25 mouse cellular contexts compared by ENCODE assay signal in the genomic region with DNA sequence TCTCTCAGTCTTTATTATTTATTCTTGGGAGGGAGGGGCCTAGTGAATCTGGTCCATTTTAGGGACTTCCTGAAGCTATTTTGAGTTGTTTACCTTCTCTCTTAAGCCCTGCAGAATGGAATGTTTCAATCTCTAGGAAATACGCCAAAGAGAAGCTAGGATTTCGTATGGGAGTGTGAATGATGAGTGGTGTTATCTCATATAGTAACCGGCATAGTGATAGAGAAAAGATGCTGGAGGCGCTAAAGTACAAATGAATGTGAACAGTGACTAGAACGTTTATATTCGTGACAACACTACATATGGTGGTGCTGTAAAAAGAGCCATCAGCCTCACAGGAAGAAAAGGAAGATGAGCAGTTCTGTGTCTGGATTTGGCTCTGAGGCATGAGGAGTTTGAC.
DNase-seq lines count a peak whose midpoint lies in the region; ATAC-seq and TF ChIP-seq lines count a peak whose summit lies in the region.
"Had no signal": no experiment of that assay in that cellular context is flagged by ENCODE, and none has a peak within 500 bp of the region (broad histone marks: within the 10 kb centered on the region; RNA-seq: fewer than 3 reads in every experiment).

No protein-coding gene starts in this region.

- H3K27me3 ChIP-seq in forebrain, postnatal 0 days (ENCODE audit: insufficient read depth, low read length): no peaks in the 10 kb centered on the region
- H3K27me3 ChIP-seq in forebrain, embryonic 16.5 days (replicated peaks; ENCODE audit: control insufficient read depth, insufficient read depth, low read length): no peaks in the 10 kb centered on the region
- no peaks in the 10 kb centered on the region for H3K27me3 ChIP-seq in lung, postnatal 0 days (replicated peaks; ENCODE audit: insufficient read depth, low read length)
- H3K27me3 ChIP-seq: embryonic facial prominence, embryonic 15.5 days; heart, embryonic 12.5 days had no signal

- peak; percentile 58 for ATAC-seq in forebrain, postnatal 0 days
- ATAC-seq in forebrain, embryonic 16.5 days: no peak
- ATAC-seq in lung, postnatal 0 days: no peak
- ATAC-seq: CD4-positive, CD25-positive, alpha-beta regulatory T cell, adult 4 months; forebrain, embryonic 14.5 days had no signal

- H3K36me3 ChIP-seq in forebrain, postnatal 0 days (ENCODE audit: insufficient read depth): no peaks in the 10 kb centered on the region
- H3K36me3 ChIP-seq in forebrain, embryonic 16.5 days (ENCODE audit: control insufficient read depth, insufficient read depth): no peaks in the 10 kb centered on the region
- no peaks in the 10 kb centered on the region for H3K36me3 ChIP-seq in lung, postnatal 0 days (ENCODE audit: insufficient read depth, low read length)
- H3K36me3 ChIP-seq: embryonic facial prominence, embryonic 15.5 days; forebrain, embryonic 10.5 days; G1E; heart, embryonic 12.5 days; hindbrain, embryonic 10.5 days; hindbrain, embryonic 15.5 days had no signal

- DNase-seq in forebrain, postnatal 0 days: peak; percentile 9
- peak; percentile 6 to 50 for DNase-seq in left cerebral cortex, postnatal 14 days (ENCODE audit: low spot score in 2 of 2)
- DNase-seq in left cerebral cortex, postnatal 10 days (ENCODE audit: extremely low spot score in 1 of 2, low spot score in 2 of 2): no peak
- peak; percentile 16 for DNase-seq in lung, postnatal 0 days (ENCODE audit: low spot score)
- no peak for DNase-seq in lung, adult 2 months
- DNase-seq in layer of hippocampus, adult 11-12 months (ENCODE audit: low spot score): no peak
- DNase-seq: adrenal gland, adult 8-10 months; adrenal gland, postnatal 36 days; B cell, adult 2 months; cerebellum, adult 11 months; cerebellum, adult 8-10 months; cerebellum, postnatal 14 days; embryo, embryonic 11 days; gastrocnemius, adult 2 months; gastrocnemius, postnatal 25 days had no signal

- H3K27ac ChIP-seq in forebrain, postnatal 0 days (ENCODE audit: low read depth, low read length): no peak overlapping the region
- no peak overlapping the region for H3K27ac ChIP-seq in forebrain, embryonic 16.5 days (ENCODE audit: low read length)
- no peak overlapping the region for H3K27ac ChIP-seq in lung, postnatal 0 days (ENCODE audit: low read length)
- H3K27ac ChIP-seq: embryonic facial prominence, embryonic 15.5 days; forebrain, embryonic 10.5 days; gastrocnemius, adult 2 months; hindbrain, embryonic 10.5 days; hindbrain, embryonic 15.5 days had no signal

- H3K4me1 ChIP-seq in forebrain, postnatal 0 days (ENCODE audit: insufficient read depth): no peaks in the 10 kb centered on the region
- peaks cover 6% of the 10 kb centered on the region for H3K4me1 ChIP-seq in forebrain, embryonic 16.5 days (replicated peaks; ENCODE audit: control insufficient read depth, insufficient read depth, low read length)
- no peaks in the 10 kb centered on the region for H3K4me1 ChIP-seq in lung, postnatal 0 days (ENCODE audit: insufficient read depth, low read depth, low read length)
- no peaks in the 10 kb centered on the region for H3K4me1 ChIP-seq in lung, adult 2 months (ENCODE audit: control insufficient read depth, insufficient read depth, low read length)
- H3K4me1 ChIP-seq: embryonic facial prominence, embryonic 15.5 days; forebrain, embryonic 10.5 days; hindbrain, embryonic 10.5 days; hindbrain, embryonic 15.5 days had no signal

- no peak for TF ChIP-seq CTCF in forebrain, postnatal 0 days (IDR thresholded peaks at IDR 0.05; ENCODE audit: low read depth)
- no peak for TF ChIP-seq CTCF in lung, postnatal 0 days (IDR thresholded peaks at IDR 0.05)
- TF ChIP-seq CTCF in lung, adult 2 months (IDR thresholded peaks at IDR 0.05; ENCODE audit: insufficient read depth, low read length): no peak

- no peak overlapping the region for H3K4me2 ChIP-seq in forebrain, postnatal 0 days (ENCODE audit: low read depth)
- H3K4me2 ChIP-seq in forebrain, embryonic 16.5 days (ENCODE audit: low read length): no peak overlapping the region
- no peak overlapping the region for H3K4me2 ChIP-seq in lung, postnatal 0 days (replicated peaks; ENCODE audit: low read depth, low read length)
- H3K4me2 ChIP-seq: embryonic facial prominence, embryonic 15.5 days; heart, embryonic 12.5 days; hindbrain, embryonic 15.5 days had no signal

- intact Hi-C loops in left cerebral cortex, postnatal 14 days (cut with DNase I): no loop called here
- intact Hi-C loops in left cerebral cortex, postnatal 10 days (cut with DNase I): no loop called here

- no peak overlapping the region for H3K9ac ChIP-seq in forebrain, postnatal 0 days
- H3K9ac ChIP-seq in forebrain, embryonic 16.5 days (replicated peaks; ENCODE audit: low read depth, low read length): no peak overlapping the region
- no peak overlapping the region for H3K9ac ChIP-seq in lung, postnatal 0 days (replicated peaks; ENCODE audit: low read depth)
- H3K9ac ChIP-seq: embryonic facial prominence, embryonic 15.5 days; heart, embryonic 12.5 days; hindbrain, embryonic 15.5 days had no signal

- 78% methylated on average over 6 of the region's 6 CpGs for WGBS in forebrain, postnatal 0 days
- 80% methylated on average over 6 of the region's 6 CpGs for WGBS in forebrain, embryonic 16.5 days
- 40% methylated on average over 6 of the region's 6 CpGs for WGBS in lung, postnatal 0 days
- 45% methylated on average over 6 of the region's 6 CpGs for WGBS in lung, adult 2 months

- H3K9me3 ChIP-seq in forebrain, postnatal 0 days (ENCODE audit: low read length): no peaks in the 10 kb centered on the region
- H3K9me3 ChIP-seq in forebrain, embryonic 16.5 days (ENCODE audit: control insufficient read depth, low read length): no peaks in the 10 kb centered on the region
- no peaks in the 10 kb centered on the region for H3K9me3 ChIP-seq in lung, postnatal 0 days (ENCODE audit: low read length)
- H3K9me3 ChIP-seq: embryonic facial prominence, embryonic 15.5 days; forebrain, embryonic 10.5 days; G1E; heart, embryonic 12.5 days; hindbrain, embryonic 10.5 days; hindbrain, embryonic 15.5 days had no signal

- 0 out of 2 replicates have a peak, but pooled peaks have one; percentile 10 for TF ChIP-seq EP300 in lung, postnatal 0 days (IDR thresholded peaks at IDR 0.05)

- no peak overlapping the region for H3K4me3 ChIP-seq in forebrain, postnatal 0 days (ENCODE audit: low read depth, low read length)
- no peak overlapping the region for H3K4me3 ChIP-seq in forebrain, embryonic 16.5 days (replicated peaks; ENCODE audit: low read length)
- no peak overlapping the region for H3K4me3 ChIP-seq in lung, postnatal 0 days (ENCODE audit: low read depth, low read length)
- H3K4me3 ChIP-seq in lung, adult 2 months (replicated peaks; ENCODE audit: extremely low read depth, low read depth, low read length): no peak overlapping the region
- H3K4me3 ChIP-seq: embryonic facial prominence, embryonic 15.5 days; erythroblast, embryonic 14.5 days; forebrain, embryonic 10.5 days; gastrocnemius, adult 2 months; heart, embryonic 12.5 days; hindbrain, embryonic 10.5 days; hindbrain, embryonic 15.5 days had no signal

- no peak for TF ChIP-seq POLR2A in lung, adult 2 months (IDR thresholded peaks at IDR 0.05; ENCODE audit: borderline replicate concordance, extremely low read depth, low read depth, low read length)

Comparison
In these comparisons a context has a peak if more than half of its experiments do, and no peak if none do; other contexts are left out.
1. DNase-seq: peak in forebrain, postnatal 0 days (single experiment), left cerebral cortex, postnatal 14 days (2 of 2) and lung, postnatal 0 days (single experiment); none in left cerebral cortex, postnatal 10 days (0 of 2), lung, adult 2 months (single experiment) and layer of hippocampus, adult 11-12 months (single experiment).